Mouse (Mus musculus) heart, embryonic 10.5 days (tissue): ENCODE results near the gene Arl2. TPM values are rescaled to one million over a fixed set of nuclear protein-coding genes. Genes with fewer than 3 reads are reported as not detected.
A peak's percentile ranks its signal among the peaks of the same experiment; 100 is the strongest.

Experiments used
- DNase-seq: peaks from one replicate; pipeline ENCODE4 v3.0.0-alpha.2; 2017; ENCODE audit warnings: low spot score
- H3K27ac ChIP-seq: fragments of 300-500 bp; sonication (generic); 2 replicates; pipeline ENCODE4 v1.5.1; 2016; ENCODE audit warnings: mild to moderate bottlenecking
- H3K27me3 ChIP-seq: fragments of 300-500 bp; sonication (generic); 2 replicates; pipeline ENCODE4 v1.6.1; 2016; ENCODE audit warnings: mild to moderate bottlenecking; ENCODE audit not compliant: poor library complexity, insufficient read depth, severe bottlenecking
- H3K36me3 ChIP-seq: fragments of 300-500 bp; sonication (generic); 2 replicates; pipeline ENCODE4 v1.6.1; 2016; ENCODE audit warnings: mild to moderate bottlenecking, moderate library complexity
- H3K4me1 ChIP-seq: fragments of 300-500 bp; sonication (generic); 2 replicates; pipeline ENCODE4 v1.6.1; 2016; ENCODE audit warnings: mild to moderate bottlenecking
- H3K4me3 ChIP-seq: fragments of 300-500 bp; sonication (generic); 2 replicates; pipeline ENCODE4 v1.5.1; 2016; ENCODE audit warnings: mild to moderate bottlenecking, moderate library complexity
- H3K9me3 ChIP-seq: fragments of 300-500 bp; sonication (generic); 2 replicates; pipeline ENCODE4 v1.6.1; 2016; ENCODE audit warnings: mild to moderate bottlenecking, moderate library complexity
- WGBS: fragments of 180-500 bp; shearing (Covaris S2); methylation state at CpG from one replicate; pipeline ENCODE4 v1.1.7; 2016; 5-methylcytosine and 5-hydroxymethylcytosine counted together
- polyA plus RNA-seq: library from polyadenylated mRNA; unstranded; fragments of >200 nt; fragmentation: Nextera tagmentation; extraction: Ambion mirVana; gene quantifications from 2 replicates; pipeline ENCODE4 v1.2.1, GENCODE M21; 2016

Gene Arl2
- polyA plus RNA-seq, 1 experiment from 2014 or later, result 105 TPM

DNA sequence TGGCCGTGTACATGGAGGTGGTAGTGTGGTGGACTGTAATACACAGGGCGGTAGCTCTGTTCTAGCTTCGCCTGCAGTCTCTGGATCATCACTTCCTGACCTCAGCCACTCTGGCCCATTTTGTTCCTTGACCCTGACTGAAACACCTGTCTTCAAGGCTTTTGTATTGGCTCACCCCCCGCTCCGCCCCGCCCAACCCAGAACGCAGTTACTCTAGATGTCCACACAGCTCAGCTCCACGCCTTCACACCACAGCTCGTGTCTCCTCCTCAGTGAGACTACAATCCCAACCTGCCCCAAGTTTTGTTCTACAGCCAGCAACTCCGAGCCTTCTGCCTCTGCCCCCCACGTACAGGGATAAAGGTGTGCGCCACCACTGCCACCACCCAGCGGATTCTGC, 52.5 kb downstream of the Arl2 start:
- no peak for DNase-seq
- H3K27me3 ChIP-seq, result no peaks in the 10 kb centered on the region
- no peak overlapping the region for H3K27ac ChIP-seq
- H3K36me3 ChIP-seq, result peaks cover 64% of the 10 kb centered on the region
- WGBS, result 96% methylated on average over 13 of the region's 13 CpGs
- H3K9me3 ChIP-seq, result no peaks in the 10 kb centered on the region
- peaks cover 10% of the 10 kb centered on the region for H3K4me1 ChIP-seq
- no peak overlapping the region for H3K4me3 ChIP-seq

DNA sequence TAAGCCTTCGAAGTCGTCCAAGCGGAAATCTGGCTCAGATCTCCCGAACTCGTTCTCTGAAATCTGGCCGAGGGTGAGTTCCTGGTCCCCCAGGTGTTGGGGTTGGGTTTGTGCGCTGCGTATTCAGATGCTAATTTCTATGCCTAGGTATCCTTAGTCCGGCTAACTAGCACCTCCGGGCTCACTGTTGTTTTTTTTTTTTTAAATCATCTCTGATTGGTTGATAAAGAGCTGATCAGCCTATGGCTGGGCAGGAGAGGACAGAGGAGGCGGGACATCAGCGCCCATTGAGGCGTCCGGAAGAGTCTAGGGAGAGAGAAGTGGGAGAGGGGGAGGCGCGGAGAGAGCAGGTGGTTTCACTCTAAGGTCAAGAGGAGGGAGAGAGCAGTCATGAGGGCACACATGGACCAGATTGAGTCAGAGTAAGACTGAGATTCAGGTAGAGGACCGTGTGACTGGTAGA, 55.9 kb downstream of the Arl2 start:
- peak; percentile 92 for DNase-seq
- under 1% methylated on average over 17 of the region's 17 CpGs for WGBS
- Histone ChIP-seq H3K36me3 (peaks cover 64% of the 10 kb centered on the region), H3K27me3 (no peaks in the 10 kb centered on the region), H3K9me3 (no peaks in the 10 kb centered on the region), H3K27ac (peak overlapping the region; percentile 87), H3K4me3 (peak overlapping the region; percentile 81), H3K4me1 (peaks cover 16% of the 10 kb centered on the region)

DNA sequence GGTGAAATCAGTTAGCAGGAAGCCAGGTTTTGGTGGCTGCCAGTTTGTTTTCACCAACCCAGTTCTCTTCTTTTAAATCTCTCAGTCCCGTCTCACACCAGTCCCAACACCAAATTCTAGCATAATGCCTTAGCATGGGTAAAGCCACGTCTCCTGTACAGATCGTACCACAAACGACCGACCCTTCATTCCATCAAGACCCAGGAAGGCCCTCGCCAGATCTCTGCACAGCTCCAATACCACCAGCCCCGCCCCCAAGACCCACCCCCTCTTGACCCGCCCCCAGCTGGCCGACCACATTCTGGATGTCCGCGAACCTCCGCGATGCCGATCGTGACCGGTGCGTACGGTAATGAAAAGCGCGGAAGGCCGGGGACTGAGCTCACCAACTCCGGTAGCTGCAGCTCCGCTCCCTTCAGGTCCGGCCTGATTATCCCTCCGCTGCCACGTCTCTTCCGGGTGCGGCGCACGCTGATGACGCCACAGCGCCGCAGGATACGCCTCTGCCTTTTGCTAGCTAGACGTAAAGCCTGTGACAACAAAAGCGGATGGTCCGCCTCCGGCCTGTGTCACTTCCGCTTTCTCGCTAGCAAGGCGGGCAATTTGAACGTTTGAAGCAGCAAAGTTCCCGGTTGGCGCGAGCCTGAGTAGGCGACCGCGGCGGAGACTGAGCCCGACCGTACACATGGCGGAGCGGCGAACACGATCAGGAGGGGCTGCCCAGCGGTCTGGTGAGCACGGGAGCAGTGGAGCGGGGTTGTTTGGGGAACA, 56.7 kb downstream of the Arl2 start, which contains the start of the genes Zfpl1 and Cdca5:
TSS of gene Zfpl1 (minus strand) at position 479 of the 771 bp plus-strand sequence.
TSS of gene Cdca5 (plus strand) at position 506 of the 771 bp plus-strand sequence.
- H3K27me3 ChIP-seq, result no peaks in the 10 kb centered on the region
- H3K36me3 ChIP-seq, result peaks cover 64% of the 10 kb centered on the region
- no peaks in the 10 kb centered on the region for H3K9me3 ChIP-seq
- under 1% methylated on average over 58 of the region's 58 CpGs for WGBS
- DNase-seq, result peak; percentile 98
- H3K27ac ChIP-seq, result peak within 1 kb of the TSS; percentile 87
- peaks cover 16% of the 10 kb centered on the region for H3K4me1 ChIP-seq
- H3K4me3 ChIP-seq, result peak within 1 kb of the TSS; percentile 81

Other genes with a start within 250 kb of the Arl2 start
- gene Tigd3, start 247.4 kb downstream of the Arl2 start, polyA plus RNA-seq, result 2.4 and 2.9 TPM in 2 replicates
- 134 and 150 TPM in 2 replicates for gene Dpf2, start 228.5 kb downstream of the Arl2 start, polyA plus RNA-seq
- gene Cdc42ep2, start 216.7 kb downstream of the Arl2 start, polyA plus RNA-seq, result 5.9 and 7.4 TPM in 2 replicates
- gene Pola2, start 177.3 kb downstream of the Arl2 start, polyA plus RNA-seq, result 70.0 and 80.7 TPM in 2 replicates
- gene Slc22a20, start 155.4 kb downstream of the Arl2 start, polyA plus RNA-seq, result not detected in 2 replicates
- gene Capn1, start 125.7 kb downstream of the Arl2 start, polyA plus RNA-seq, result 7.3 and 7.4 TPM in 2 replicates
- gene Syvn1, start 95.0 kb downstream of the Arl2 start, polyA plus RNA-seq, result 25.4 and 31.0 TPM in 2 replicates
- 71.4 and 85.0 TPM in 2 replicates for gene Mrpl49, start 83.8 kb downstream of the Arl2 start, polyA plus RNA-seq
- 570 and 662 TPM in 2 replicates for gene Fau, start 83.7 kb downstream of the Arl2 start, polyA plus RNA-seq
- gene Znhit2, start 80.4 kb downstream of the Arl2 start, polyA plus RNA-seq, result 26.9 and 33.4 TPM in 2 replicates
- 13.7 and 18.8 TPM in 2 replicates for gene Tm7sf2, start 73.2 kb downstream of the Arl2 start, polyA plus RNA-seq
- 57.3 and 60.5 TPM in 2 replicates for gene Vps51, start 64.3 kb downstream of the Arl2 start, polyA plus RNA-seq
- not detected in 2 replicates for gene Tmem262, start 61.5 kb downstream of the Arl2 start, polyA plus RNA-seq
- gene Gm28374, start 59.3 kb downstream of the Arl2 start, polyA plus RNA-seq, result 1.1 and 1.5 TPM in 2 replicates
- gene Zfpl1, start 56.6 kb downstream of the Arl2 start, polyA plus RNA-seq, result 63.4 and 71.3 TPM in 2 replicates
- 38.9 and 43.5 TPM in 2 replicates for gene Cdca5, start 56.6 kb downstream of the Arl2 start, polyA plus RNA-seq
- gene AC131692.1, start 47.1 kb downstream of the Arl2 start, polyA plus RNA-seq, result 0.26 and 0.39 TPM in 2 replicates
- 0.52 and 0.59 TPM in 2 replicates for gene Naaladl1, start 35.8 kb downstream of the Arl2 start, polyA plus RNA-seq
- gene Sac3d1, start 22.9 kb downstream of the Arl2 start, polyA plus RNA-seq, result 42.3 and 57.9 TPM in 2 replicates
- 22.4 and 25.8 TPM in 2 replicates for gene Snx15, start 13.2 kb downstream of the Arl2 start, polyA plus RNA-seq
- not detected in 2 replicates for gene Batf2, start 565 bp downstream of the Arl2 start, polyA plus RNA-seq
- gene Majin, start 42.8 kb upstream of the Arl2 start, polyA plus RNA-seq, result not detected in 2 replicates
- 0.24 TPM in 1 of 2 replicates, not detected in the other for gene Gpha2, start 84.8 kb upstream of the Arl2 start, polyA plus RNA-seq
- 21.2 and 25.7 TPM in 2 replicates for gene Ppp2r5b, start 94.3 kb upstream of the Arl2 start, polyA plus RNA-seq
- gene Atg2a, start 100.1 kb upstream of the Arl2 start, polyA plus RNA-seq, result 10.8 and 11.6 TPM in 2 replicates
- 89.6 and 101 TPM in 2 replicates for gene Ehd1, start 135.2 kb upstream of the Arl2 start, polyA plus RNA-seq
- gene Cdc42bpg, start 164.9 kb upstream of the Arl2 start, polyA plus RNA-seq, result 0.33 and 0.38 TPM in 2 replicates
- gene Men1, start 193.4 kb upstream of the Arl2 start, polyA plus RNA-seq, result 67.2 and 80.8 TPM in 2 replicates
- 12.5 and 15.0 TPM in 2 replicates for gene Map4k2, start 199.6 kb upstream of the Arl2 start, polyA plus RNA-seq
- 129 and 146 TPM in 2 replicates for gene Sf1, start 222.1 kb upstream of the Arl2 start, polyA plus RNA-seq
- 103 and 214 TPM in 2 replicates for gene Pygm, start 242.9 kb upstream of the Arl2 start, polyA plus RNA-seq